ENCODE assay signal across 8 mouse cellular contexts in the genomic region with DNA sequence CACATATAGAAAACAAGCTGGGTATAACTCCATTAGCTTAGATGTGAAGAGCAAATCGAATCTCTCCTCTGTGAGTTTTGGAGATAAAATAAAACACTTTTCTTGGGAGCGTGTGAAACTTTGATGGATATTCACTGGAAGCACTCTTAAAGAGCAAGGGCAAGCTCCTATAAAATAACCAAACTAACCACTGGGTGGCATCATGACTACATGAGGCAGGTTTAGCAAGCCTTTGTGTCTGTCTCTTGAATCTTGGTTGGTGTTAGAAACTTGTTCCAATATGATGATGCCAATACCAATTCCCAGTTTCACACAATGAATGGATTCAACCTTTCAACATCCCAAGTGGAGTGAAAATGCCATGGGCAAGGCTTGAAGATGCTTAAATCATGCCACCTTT. TPM values are rescaled to one million over a fixed set of nuclear protein-coding genes. Genes with fewer than 3 reads are reported as not detected.
DNase-seq lines count a peak whose midpoint lies in the region; ATAC-seq and TF ChIP-seq lines count a peak whose summit lies in the region.

No protein-coding gene starts in this region.

- in situ Hi-C loops in CH12.LX (cut with MboI; ENCODE audit: low pct_ligation_motif_present, low pct_unique_long_range_greater_than_20kb, low sequenced_read_pairs) = no loop called here

- no peaks in the 10 kb centered on the region for H3K4me1 ChIP-seq in intestine, postnatal 0 days (replicated peaks; ENCODE audit: control insufficient read depth, insufficient read depth, low read length)
- H3K4me1 ChIP-seq in intestine, embryonic 15.5 days (replicated peaks) = no peaks in the 10 kb centered on the region
- H3K4me1 ChIP-seq in CH12.LX (ENCODE audit: control insufficient read depth in 1 of 2, insufficient read depth in 2 of 2) = no peaks in the 10 kb centered on the region

- peak; percentile 48 for DNase-seq in CH12.LX (ENCODE audit: extremely low read depth)
- peak; percentile 40 for DNase-seq in R1 (ENCODE audit: low read depth, low spot score)
- peak; percentile 21 for DNase-seq in kidney, postnatal 10 days
- DNase-seq in urinary bladder, adult 18-20 months (ENCODE audit: low spot score in 2 of 2) = no peak
- DNase-seq in natural killer cell, adult 2 months (ENCODE audit: low spot score in 2 of 2) = no peak

- ATAC-seq in intestine, postnatal 0 days = no peak
- ATAC-seq in intestine, embryonic 15.5 days = no peak
- ATAC-seq in granulocyte monocyte progenitor cell, adult 5-6 weeks (replicated peaks; ENCODE audit: poor library complexity, severe bottlenecking) = no peak

- H3K36me3 ChIP-seq in intestine, postnatal 0 days (ENCODE audit: control insufficient read depth, insufficient read depth) = no peaks in the 10 kb centered on the region
- H3K36me3 ChIP-seq in intestine, embryonic 15.5 days = no peaks in the 10 kb centered on the region
- no peaks in the 10 kb centered on the region for H3K36me3 ChIP-seq in CH12.LX (replicated peaks in 1 of 2; ENCODE audit: control insufficient read depth in 1 of 2, insufficient read depth in 1 of 2, low read length in 1 of 2)

- TF ChIP-seq CTCF in intestine, postnatal 0 days (IDR thresholded peaks at IDR 0.05; ENCODE audit: low read depth) = peak; percentile 70
- peak in 1 of 2 experiments; percentile 66; a peak in 2 of 4 replicates for TF ChIP-seq CTCF in CH12.LX (conservative IDR thresholded peaks at IDR 0.05 in 1 of 2, IDR thresholded peaks at IDR 0.05 in 1 of 2; ENCODE audit: low read depth in 2 of 2, low read length in 2 of 2)

- H3K4me2 ChIP-seq in intestine, postnatal 0 days (replicated peaks; ENCODE audit: low read depth) = no peak overlapping the region
- no peak overlapping the region for H3K4me2 ChIP-seq in intestine, embryonic 15.5 days (replicated peaks)
- no peak overlapping the region for H3K4me2 ChIP-seq in CH12.LX (ENCODE audit: insufficient read depth, low read depth, poor library complexity, severe bottlenecking)

- peak; percentile 80 for TF ChIP-seq RAD21 in CH12.LX (IDR thresholded peaks at IDR 0.05; ENCODE audit: low read depth, low read length)

- H3K4me3 ChIP-seq in intestine, postnatal 0 days (ENCODE audit: low read depth, low read length) = no peak overlapping the region
- no peak overlapping the region for H3K4me3 ChIP-seq in intestine, embryonic 15.5 days (replicated peaks)
- H3K4me3 ChIP-seq in CH12.LX (replicated peaks in 1 of 3; ENCODE audit: low read depth in 2 of 3, low read length in 2 of 3, poor library complexity in 1 of 3) = no peak overlapping the region

- H3K27ac ChIP-seq in intestine, postnatal 0 days (ENCODE audit: low read depth, low read length) = no peak overlapping the region
- H3K27ac ChIP-seq in intestine, embryonic 15.5 days = no peak overlapping the region
- H3K27ac ChIP-seq in CH12.LX (ENCODE audit: insufficient read depth, low read depth) = no peak overlapping the region

- dilution Hi-C loops in CH12.LX (cut with MboI; ENCODE audit: extremely low pct_ligation_motif_present, extremely low pct_unique_long_range_greater_than_20kb, low sequenced_read_pairs) = no loop called here

- H3K9ac ChIP-seq in intestine, postnatal 0 days (ENCODE audit: low read depth, low read length) = no peak overlapping the region
- H3K9ac ChIP-seq in intestine, embryonic 15.5 days = no peak overlapping the region
- H3K9ac ChIP-seq in CH12.LX (ENCODE audit: insufficient read depth, low read depth) = no peak overlapping the region

- H3K79me2 ChIP-seq in CH12.LX (replicated peaks; ENCODE audit: control insufficient read depth, extremely low read depth, insufficient read depth, poor library complexity, severe bottlenecking) = no peaks in the 10 kb centered on the region

- 55% methylated on average over 2 of the region's 2 CpGs for WGBS in intestine, postnatal 0 days
- WGBS in intestine, embryonic 15.5 days = 51% methylated on average over 2 of the region's 2 CpGs

- H3K9me3 ChIP-seq in intestine, postnatal 0 days (ENCODE audit: control insufficient read depth) = no peaks in the 10 kb centered on the region
- no peaks in the 10 kb centered on the region for H3K9me3 ChIP-seq in intestine, embryonic 15.5 days
- no peaks in the 10 kb centered on the region for H3K9me3 ChIP-seq in CH12.LX (replicated peaks; ENCODE audit: low read length)

- no peaks in the 10 kb centered on the region for H3K27me3 ChIP-seq in intestine, postnatal 0 days (replicated peaks; ENCODE audit: control insufficient read depth, insufficient read depth, low read length)
- H3K27me3 ChIP-seq in intestine, embryonic 15.5 days (replicated peaks) = no peaks in the 10 kb centered on the region
- H3K27me3 ChIP-seq in CH12.LX (replicated peaks) = no peaks in the 10 kb centered on the region

- no peak for TF ChIP-seq POLR2A in CH12.LX (IDR thresholded peaks at IDR 0.05; ENCODE audit: low read depth, low read length)

- TF ChIP-seq EP300 in CH12.LX (IDR thresholded peaks at IDR 0.05; ENCODE audit: low read length) = no peak

TF ChIP-seq in CH12.LX, 34 proteins besides CTCF, POLR2A, EP300 and RAD21:
- TF ChIP-seq ZC3H11A (IDR thresholded peaks at IDR 0.05; ENCODE audit: low read depth, low read length) (peak; percentile 55), SMC3 (IDR thresholded peaks at IDR 0.05; ENCODE audit: low read depth, low read length) (peak; percentile 64), MEF2A (IDR thresholded peaks at IDR 0.05; ENCODE audit: borderline replicate concordance, low read depth, low read length) (no peak)

RNA-seq across cellular contexts. Expression of gene Gm5136, which starts 34.0 kb away (rescaled TPM):
- not detected in 2 replicates for polyA plus RNA-seq in intestine, postnatal 0 days (2015; fragmentation: Nextera tagmentation; extraction: Ambion mirVana)
- not detected in 2 replicates for polyA plus RNA-seq in intestine, embryonic 15.5 days (2015; fragmentation: Nextera tagmentation; extraction: Ambion mirVana)
- total RNA-seq in CH12.LX (2012; rRNA removed) = not detected in 2 replicates
- total RNA-seq in CH12.LX (2014; rRNA removed) = not detected in 2 replicates
- not detected in 2 replicates for polyA plus RNA-seq in CH12.LX (2012; ENCODE audit: insufficient read length, low read depth)
- not detected in 2 replicates for total RNA-seq in granulocyte monocyte progenitor cell, adult 5-6 weeks (2014; fragmentation: Nextera tagmentation)
- not detected in 2 replicates for total RNA-seq in granulocyte monocyte progenitor cell, adult 5-6 weeks (2017)

Comparison
In these comparisons a context has a peak if more than half of its experiments do, and no peak if none do; other contexts are left out.
1. DNase-seq: peak in CH12.LX (single experiment), R1 (single experiment) and kidney, postnatal 10 days (single experiment); none in urinary bladder, adult 18-20 months (0 of 2) and natural killer cell, adult 2 months (0 of 2).